Mouse (Mus musculus) thymus, postnatal 14 days (tissue): Measurements from ENCODE around the gene Ndfip2.

Experiments
- DNase-seq: peaks from one replicate; pipeline ENCODE4 v3.0.0; 2021

Gene Ndfip2

DNA sequence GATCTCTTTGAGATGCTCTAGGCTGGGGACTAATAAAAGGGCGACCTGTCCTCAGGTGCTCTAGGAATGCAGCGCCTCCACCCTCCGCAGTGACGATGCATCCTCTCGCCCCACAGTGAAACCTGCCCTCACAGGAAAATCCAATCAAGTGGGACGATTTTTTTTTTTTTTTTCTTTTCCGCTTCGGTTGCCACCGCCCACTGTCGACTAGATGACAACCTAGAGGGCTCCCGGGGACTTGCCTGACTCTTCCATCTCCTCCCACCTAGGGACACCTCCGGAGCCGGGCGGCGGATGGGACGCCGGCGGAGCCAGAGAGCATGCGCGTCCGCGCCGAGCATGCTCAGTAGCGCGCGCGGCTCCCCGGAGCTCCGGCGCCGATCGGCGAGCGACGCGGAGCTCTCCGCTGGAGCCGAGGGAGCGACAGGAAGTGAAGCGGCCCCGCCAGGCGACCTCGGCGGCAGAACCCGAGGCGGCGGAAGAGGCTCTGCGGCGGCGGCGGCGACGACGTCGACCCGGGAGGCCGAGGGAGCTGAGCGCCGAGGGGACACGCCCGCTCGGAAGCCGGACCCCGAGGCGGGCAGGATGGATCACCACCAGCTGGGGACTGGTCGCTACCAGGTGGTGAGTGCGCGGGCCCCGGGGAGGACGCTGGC, at the start of gene Ndfip2:
Gene Ndfip2, plus strand, starts transcription at position 195 of the 656 bp plus-strand sequence.
- peak; percentile 92 for DNase-seq

DNA sequence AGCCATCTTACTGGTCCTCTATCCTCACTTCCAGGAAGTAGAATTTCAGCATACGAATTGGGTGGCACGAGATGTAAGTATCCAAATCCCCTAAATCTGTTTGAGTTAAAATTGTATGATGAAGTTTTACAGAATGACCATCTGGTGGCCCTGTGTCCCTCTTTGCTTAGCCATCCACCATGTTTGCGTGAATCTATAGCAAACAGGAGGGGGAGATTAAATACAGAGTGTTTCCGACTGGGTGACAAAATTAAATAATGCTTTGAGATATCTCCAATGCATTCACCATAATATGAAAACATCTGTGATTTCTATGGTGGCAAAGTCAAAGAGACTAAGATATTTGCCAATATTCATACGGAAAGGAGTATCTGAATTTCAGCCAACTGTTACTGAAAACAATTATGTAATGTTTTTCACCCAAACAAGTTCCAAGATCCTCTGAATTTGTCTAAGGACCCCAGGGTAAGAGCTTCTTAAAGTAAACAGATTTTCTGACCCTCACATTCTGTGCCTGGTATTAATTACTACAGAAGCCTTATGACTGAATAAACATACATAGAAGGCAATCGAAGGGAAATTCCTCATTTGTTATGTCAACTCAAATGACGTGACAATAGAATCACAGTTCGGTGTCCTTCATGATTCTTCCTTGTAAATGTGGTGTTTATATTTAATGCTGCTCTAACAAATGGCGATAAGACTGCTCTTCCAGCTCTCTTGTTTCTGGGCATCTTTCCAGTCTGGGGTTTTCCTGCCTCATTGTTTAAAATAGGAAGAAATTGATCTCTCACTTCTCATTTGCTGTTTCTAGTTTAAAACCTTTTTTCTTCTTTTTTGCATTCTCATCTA, 38.6 kb upstream of the Ndfip2 start:
- DNase-seq: no peak

DNA sequence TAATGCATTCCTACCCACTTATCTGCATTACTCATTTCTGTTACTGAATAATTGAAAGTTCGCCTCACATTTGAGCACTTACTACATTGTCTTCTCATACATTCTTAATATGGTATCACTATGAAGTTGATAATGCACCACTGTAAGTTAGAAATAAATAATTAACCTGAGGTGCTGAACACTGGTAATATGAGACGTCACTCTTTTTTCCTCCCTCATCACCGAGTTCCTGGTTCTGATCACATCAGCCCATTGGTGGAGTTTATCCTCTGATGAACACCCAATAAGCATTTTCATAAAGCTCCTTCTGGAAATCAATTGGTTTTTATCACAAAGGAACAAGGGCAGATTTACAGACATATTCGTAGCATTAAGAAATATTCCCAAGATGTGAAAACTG, 36.1 kb upstream of the Ndfip2 start:
- DNase-seq: no peak

DNA sequence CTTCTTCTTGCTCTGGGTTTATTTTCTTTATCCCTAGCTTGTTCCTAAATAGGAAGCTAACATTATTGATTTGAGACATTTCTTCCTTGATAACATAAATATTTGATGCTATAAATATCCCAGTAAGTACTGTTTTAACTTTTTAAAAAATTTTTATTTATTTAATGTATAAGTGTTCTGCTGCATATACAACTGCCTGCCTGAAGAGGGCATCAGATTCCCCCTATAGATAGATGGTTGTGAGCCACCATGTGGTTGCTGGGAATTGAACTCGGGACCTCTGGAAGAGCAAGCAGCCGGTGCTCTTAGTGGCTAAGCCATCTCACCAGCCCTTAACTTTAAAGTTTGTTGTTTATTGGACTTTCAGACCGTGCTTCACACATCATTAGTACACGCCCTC, 32.6 kb upstream of the Ndfip2 start:
- no peak for DNase-seq

DNA sequence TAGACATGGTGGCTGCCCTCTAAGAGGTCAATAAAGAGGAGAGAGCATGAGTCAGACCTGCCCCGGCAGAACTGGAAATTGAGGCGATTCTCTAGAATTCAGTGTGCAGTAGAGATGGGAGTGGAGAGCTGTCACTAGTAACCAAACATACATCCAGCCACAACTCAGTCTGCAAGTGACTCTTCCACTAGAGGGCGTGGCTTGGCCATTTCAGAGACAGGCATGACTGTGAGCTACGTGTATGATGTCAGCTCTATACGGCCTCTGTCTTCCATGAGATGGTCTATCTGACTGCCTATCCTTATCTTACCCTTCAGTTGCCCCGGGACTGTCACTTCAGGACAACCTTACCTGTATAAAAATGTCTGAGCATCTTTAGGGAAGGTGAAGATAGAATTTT, 26.0 kb upstream of the Ndfip2 start:
- peak; percentile 39 for DNase-seq

DNA sequence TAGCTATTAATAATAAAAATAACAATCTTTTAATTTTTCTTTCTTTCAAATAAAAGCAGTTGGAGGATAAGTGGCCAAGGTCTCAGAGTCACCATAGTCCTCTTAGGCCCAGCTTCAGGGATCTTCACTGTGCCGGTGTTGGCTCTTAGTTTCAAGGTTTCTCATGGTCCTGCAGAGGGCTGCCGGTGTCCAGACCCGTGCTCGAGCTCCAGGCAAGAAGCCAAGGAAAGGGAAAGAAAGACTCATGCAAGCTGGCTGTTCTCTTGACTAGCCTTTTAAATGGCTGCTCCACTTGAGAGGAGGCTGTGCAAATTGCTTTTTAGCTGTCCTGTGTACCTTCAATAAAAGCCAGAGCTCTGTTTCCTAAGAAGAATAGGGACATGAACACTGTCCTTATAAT, 21.8 kb upstream of the Ndfip2 start:
- no peak for DNase-seq

DNA sequence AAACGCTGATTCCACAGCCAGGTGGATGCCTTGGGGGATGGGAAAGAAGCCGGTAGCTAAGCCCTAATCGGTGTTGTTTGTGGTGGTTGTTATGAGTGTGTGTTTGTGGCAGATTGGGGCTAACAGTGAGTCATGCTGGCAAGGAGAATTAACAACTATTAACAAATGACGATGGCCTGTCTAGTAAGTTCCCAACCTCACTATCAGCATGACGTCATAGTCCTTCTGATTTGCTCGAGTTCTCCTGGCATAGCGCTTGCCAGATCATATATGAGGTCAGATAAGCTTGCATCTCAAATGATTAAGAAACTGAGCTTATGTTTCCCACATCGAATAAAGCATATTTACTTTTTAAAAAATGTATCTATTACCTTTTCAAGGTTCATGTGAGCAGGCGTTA, 20.6 kb upstream of the Ndfip2 start:
- no peak for DNase-seq

DNA sequence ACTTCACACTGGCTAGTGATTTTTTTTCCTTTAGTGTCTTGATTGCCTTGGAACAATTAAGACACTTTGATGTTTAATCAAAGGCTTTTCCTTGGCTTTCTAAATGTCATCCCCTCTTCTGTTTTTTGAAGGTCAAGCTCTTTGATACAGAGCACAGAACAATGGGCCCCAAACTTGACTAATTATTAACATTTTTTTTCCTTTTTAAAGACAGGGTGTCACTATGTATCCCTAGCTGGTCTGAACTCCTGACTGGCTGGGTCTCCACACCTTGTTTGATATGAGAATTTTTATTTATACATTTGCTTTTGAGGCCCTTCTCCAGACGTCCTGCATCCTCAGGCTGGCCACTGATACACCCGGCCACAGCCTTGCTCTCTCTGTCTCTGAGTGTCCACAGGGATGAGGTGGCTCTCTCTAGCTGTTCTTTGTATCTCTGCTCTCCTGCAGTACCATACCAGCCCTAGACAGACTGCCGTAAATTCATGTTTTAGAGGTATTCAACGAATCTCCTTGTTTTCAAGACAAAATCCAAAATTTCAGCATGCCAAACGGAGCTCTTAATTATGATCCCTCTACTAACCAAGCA, 19.8 kb upstream of the Ndfip2 start:
- no peak for DNase-seq

DNA sequence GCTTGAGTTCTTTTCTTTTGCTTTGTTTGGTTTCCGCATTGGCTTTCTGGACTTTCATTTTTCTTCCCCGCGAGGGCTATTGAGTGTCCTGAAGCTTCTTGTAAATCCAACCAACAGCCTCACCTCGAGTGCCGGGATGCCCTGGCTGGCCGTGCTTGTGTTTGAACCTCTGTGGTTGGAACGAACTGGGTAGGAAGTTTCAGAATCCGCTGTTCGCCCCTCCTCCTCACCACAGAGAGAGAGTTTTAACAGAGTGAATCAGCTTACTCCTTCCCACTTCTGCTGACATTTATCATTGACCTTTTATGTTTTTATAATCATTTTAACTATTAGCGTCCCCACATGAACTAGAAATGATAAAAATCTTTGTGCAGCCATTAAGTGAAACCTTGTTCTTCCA, 18.3 kb upstream of the Ndfip2 start:
- DNase-seq: no peak

DNA sequence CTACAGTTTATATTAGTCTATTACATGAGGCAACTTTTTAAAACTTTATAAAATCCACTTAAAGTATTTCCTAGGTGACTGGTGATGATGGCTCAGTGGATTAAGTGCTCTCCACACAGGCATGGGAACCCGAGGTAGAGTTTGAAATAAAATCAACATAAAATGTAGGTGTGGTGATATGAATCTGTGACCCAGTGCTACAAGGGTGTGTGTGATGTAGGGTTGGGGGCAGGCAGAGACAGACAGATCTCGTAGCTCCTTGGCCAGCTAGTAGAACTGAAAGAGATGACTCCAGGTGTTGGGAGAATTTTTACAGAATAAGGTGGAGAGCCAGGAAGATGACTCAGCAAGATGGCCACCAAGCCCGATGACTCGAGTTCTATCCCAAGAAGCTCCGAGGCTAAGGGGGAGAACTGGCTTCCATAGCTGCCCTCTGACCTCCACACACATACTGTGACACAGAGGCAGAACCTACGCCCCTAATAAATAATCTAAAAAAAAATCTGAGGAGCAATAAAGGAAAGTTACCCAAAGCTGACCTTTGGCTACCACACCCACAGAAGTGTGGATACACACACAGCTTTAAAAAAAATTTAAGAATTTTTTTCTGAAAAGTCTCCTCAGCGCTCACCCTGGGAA, 14.4 kb upstream of the Ndfip2 start:
- no peak for DNase-seq

DNA sequence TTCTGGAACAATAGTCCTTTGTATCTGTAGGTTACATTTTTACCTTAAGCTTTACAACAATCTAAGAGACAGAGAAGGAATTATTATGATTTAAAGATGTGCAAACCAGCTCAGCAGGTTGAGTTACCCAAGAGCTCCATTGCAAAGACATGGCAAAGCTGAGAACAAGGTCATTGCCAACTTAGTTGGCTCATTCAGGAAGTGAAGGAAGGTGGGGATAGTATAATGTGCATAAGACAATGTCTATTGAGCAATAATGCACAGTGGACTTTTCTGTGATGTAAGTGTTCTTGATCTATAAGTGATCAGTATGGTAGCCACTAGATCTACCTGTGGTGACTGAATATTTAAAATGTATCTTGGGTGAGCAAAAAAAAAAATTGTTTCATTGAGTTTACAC, 7.3 kb upstream of the Ndfip2 start:
- DNase-seq: no peak

DNA sequence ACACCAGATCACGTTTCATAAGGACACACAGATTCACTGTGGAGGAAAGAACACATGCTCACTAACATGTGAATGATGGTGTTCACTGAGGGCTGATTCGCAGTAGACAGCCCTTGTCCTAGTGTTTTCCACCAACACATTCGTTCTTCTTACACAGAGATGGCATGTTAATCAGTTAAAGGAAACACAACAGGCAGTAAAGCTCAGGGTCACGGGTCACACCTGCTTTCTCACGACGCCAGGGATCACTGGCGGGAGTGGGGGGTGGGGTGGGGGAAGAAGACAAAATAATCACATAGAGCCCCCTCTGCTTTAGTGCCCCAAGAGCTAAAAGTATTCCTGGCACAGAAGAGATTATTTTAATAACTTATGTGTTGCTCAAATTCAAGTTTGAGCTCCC, 5.1 kb upstream of the Ndfip2 start:
- no peak for DNase-seq

DNA sequence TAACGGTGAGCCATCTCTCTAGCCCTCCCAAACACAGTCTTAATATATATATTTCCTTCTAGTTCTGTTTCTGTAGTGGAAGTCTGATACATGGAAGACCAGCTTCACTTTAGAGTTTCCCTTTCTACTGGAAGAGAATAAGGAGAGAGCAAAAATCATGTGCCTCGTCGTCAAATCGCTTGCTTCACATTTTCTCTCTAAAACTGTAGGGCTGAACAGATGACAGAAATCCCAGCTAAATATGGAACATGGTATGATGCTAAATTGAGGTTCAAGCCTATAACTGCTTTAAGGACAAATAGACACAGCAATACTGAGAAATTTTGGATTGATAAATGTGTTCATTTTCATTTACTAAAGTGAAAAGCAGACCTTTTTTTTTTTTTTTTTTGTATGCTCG, 4.0 kb upstream of the Ndfip2 start:
- no peak for DNase-seq

DNA sequence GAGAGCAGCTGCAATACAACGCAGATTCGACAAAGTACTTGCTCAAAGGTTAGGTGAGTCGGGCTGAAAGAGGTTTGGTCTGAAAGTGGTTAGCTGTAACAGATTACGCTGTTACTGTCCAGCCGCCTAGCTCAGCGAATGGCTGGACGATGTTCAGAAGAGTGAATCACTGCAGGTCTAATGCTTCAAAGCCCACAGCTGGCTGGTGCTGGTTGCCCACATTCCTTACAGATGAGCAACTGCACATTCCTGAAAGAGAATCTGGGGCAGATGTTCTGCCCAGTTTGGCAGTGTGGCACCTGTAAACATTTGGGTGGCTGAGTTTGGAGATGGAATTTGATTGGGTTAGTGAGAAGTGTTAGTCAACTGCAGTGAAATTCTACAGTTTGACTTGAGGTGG, 2.8 kb upstream of the Ndfip2 start:
- DNase-seq: no peak

DNA sequence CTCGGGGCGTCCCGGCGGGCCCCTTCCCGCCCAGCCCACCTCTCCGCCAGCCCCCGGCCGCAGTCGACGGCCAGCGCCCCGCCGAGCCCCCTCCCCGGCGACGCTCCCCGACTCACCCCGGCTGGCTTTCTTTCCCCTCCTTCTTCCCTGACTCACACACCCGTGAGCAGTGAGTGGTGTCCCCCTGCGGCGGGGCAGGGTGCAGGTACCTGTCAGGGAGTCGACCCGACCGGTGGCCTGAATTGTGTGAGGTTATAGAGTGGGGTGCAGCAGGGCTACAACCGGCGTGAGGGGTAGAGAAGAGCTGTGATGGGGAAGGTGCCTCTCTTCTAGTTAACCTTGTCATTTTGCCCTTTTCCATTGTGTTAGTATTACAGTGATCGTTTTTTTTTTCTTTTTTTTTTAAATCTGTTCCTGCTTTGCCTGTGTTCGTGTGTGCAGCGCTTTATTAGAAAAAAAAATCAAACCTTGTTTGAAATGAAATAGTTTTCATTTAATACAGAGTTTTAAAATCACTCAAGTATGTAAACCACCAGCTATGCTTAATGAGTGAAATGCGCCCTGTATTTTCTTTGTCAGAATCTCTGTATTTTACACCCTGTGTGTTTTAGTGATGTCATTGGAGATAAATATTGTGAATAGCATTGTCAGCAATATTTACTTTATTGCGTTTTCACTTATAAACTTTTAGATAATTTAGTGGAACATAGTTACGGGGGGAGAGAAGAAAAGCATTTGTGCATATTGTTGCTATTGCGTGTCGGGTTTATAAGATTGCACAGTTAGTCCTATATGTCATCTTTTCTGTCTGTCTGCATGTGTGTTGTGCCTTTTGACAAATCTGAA, 885 bp downstream of the Ndfip2 start:
- peak; percentile 76 for DNase-seq

DNA sequence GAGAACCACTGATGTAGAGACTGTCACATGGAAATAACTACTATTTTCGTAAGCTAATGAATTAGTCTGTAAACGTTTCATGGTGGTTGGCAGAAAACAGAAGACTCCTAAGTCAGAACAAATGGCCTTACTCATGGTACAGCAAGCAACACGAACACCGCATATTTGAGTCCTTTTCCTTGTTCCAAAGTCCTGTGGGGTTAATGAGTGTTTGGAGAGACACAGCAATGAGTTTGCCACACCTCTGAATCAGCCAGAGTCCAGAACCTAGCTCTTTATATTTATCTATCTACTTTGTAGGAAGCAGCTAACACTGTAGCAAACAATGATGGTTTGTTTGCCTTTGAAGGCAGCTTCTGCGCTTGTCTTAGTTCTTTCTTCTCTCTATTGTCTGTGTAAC, 4.5 kb downstream of the Ndfip2 start:
- DNase-seq: no peak

DNA sequence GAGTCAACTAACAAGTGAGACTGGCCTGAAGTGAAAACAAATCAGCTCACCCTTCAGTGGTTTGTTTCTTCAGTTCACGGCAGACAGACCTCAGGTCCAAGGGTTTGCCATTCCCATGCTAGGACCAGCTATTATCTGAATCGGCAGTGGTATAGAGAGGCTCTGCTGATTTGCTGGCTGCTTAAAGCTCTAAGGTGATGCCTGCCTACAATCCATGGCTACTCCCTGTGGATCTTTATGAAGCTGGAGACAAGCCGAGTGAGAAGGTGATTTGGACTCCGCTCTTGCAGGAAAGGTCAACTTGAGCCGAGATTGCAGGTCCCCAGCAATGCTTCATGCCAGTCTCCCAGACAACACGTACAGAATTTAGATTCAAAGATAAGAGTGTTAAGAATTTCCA, 8.7 kb downstream of the Ndfip2 start:
- DNase-seq: no peak

DNA sequence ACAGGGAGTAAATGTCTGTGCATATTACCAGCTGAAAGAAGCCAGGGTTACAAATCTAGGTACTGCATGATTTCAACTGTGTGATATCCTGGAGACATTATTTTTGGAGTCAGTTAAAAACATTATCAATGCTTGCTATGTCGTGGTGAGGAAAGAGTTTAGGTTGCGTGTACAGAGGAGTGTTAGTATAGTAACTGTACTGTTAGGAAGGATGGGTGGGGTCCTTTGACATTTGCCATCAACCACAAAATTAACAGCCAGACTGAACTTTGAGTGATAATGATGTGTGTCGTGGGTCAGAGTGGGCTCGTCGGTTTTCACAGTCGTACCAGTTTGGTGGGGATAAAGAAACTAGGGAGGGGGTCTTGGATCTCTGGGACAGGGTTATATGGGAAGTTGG, 13.7 kb downstream of the Ndfip2 start:
- no peak for DNase-seq

DNA sequence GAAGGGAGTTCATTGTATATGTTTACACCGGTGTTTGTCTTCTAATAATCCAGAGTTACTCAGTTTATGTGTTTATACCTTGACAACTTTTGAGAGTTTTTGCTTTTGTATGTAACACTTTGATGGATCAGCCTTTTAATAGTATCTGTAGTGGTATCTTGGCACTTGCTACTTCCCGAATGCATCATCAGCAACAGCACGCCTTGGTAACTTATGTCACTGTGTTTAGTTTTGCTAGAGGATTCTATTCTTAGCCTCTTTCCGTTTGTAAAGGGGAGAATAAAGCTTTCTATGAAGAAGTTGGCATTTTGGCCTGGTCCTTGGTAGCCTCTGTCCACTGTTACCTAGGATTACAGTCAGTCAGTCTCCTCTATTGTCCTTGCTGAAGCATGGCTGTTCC, 14.2 kb downstream of the Ndfip2 start:
- no peak for DNase-seq

DNA sequence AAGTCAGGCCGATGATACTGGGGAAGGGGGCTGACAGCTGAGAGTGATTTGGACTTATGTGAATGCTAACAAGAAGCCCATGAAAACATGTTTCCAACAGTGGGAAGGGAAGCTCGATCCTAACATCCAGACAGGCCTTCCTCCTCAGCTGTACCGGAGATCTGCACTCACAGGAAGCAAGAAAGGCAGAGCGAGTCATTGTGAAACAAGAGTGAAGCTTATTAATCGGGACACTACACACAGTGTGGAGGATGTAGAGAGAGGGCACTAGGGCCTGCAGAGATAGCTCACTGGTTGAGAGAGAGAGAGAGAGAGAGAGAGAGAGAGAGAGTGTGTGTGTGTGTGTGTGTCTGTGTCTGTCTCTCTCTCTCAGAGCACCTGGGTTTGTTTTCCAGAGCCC, 16.8 kb downstream of the Ndfip2 start:
- DNase-seq: no peak

DNA sequence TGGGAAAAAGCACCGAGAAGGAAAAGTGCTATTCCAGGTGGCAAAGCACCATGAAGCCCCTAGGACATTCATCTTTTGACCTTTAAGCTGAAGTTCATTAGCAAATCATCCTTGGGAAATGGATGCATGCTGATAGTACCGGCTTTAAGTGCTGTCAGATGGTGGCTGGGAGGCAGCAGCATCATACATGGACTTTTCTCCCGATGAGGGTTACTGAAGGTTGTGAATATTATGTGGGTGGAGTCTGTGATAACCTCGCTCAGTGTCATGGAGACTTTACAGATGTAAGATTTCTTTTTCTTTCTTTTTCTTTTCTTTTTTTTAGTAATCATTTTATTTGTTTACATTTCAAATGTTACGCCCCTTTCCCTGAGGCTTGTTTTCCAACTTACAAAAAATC, 18.9 kb downstream of the Ndfip2 start:
- no peak for DNase-seq

DNA sequence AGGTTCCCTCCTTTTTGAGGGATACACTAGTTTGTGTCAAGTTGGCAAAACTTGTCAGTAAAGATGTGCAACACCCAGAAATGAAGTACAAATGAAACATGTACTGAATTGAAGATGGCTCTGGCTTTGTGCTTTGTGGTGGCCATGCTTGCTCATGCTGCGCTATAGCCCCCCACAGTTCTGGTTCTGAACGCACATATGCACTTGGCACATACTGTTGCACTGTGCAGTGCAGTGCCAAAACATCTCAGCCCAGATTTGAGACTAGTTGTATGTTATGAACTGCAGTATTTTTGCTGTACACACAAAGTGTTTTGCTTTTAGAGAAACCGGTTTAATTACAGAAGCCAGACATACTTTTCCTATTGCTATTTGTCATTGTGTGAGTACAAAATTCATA, 25.7 kb downstream of the Ndfip2 start:
- DNase-seq: no peak

DNA sequence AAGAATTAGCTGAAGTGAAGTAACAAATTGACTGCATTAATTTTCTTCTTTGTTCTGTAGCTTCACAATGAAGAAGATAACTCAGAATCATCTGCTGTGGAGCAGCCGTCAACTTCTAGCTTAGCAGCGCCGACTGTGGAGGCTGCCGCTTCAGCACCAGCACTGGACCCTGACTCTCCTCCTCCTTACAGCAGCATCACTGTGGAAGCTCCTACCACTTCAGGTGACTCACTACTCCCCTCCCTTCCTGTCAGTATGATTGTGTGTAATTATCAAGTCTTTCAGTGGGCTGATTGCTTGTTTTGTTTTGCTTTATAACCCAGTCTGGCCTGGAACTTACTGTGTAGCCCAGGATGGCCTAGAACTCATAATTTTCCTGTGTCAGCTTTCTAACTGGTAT, 29.2 kb downstream of the Ndfip2 start:
- no peak for DNase-seq
